Mouse (Mus musculus) myocyte (in vitro differentiated cells): ENCODE results near the gene Rasal3. TPM values are rescaled to one million over a fixed set of nuclear protein-coding genes. Genes with fewer than 3 reads are reported as not detected.

Experiments
- H3K27me3 ChIP-seq: one replicate; pipeline ENCODE4 v1.6.1; 2011; ENCODE audit not compliant: control insufficient read depth, insufficient read depth, insufficient read length
- H3K36me3 ChIP-seq: one replicate; pipeline ENCODE4 v1.6.1; 2011; ENCODE audit not compliant: control insufficient read depth, insufficient read depth
- H3K4me2 ChIP-seq: one replicate; pipeline ENCODE4 v1.6.1; 2011; ENCODE audit warnings: low read depth, control low read depth
- H3K4me3 ChIP-seq: one replicate; pipeline ENCODE4 v1.5.1; 2011; ENCODE audit warnings: mild to moderate bottlenecking, control low read depth, moderate library complexity
- H3K79me2 ChIP-seq: one replicate; pipeline ENCODE4 v1.6.1; 2011; ENCODE audit not compliant: control insufficient read depth, insufficient read depth
- H3ac ChIP-seq: one replicate; pipeline ENCODE4 v1.6.1; 2011; ENCODE audit not compliant: control insufficient read depth, insufficient read length
- CEBPB ChIP-seq: IDR thresholded peaks from 2 replicates; pipeline ENCODE4 v1.6.1; 2011; ENCODE audit warnings: mild to moderate bottlenecking, moderate library complexity; ENCODE audit not compliant: poor library complexity, insufficient read depth, severe bottlenecking
- E2F4 ChIP-seq: IDR thresholded peaks from one replicate; pipeline ENCODE4 v1.6.1; 2011; ENCODE audit warnings: mild to moderate bottlenecking, control low read depth, moderate library complexity; ENCODE audit not compliant: insufficient read depth
- MAX ChIP-seq: IDR thresholded peaks from one replicate; pipeline ENCODE4 v1.6.1; 2011; ENCODE audit warnings: low read depth, mild to moderate bottlenecking, control low read depth
- MYOD1 ChIP-seq, 3 experiments: IDR thresholded peaks; one replicate each; pipeline ENCODE4 v1.6.1; 2011; ENCODE audit warnings: control low read depth in 2 of 3, low read depth in 2 of 3, mild to moderate bottlenecking in 2 of 3, moderate library complexity in 1 of 3; ENCODE audit not compliant: insufficient read length in 2 of 3, control insufficient read depth in 1 of 3
- MYOG ChIP-seq, 3 experiments: IDR thresholded peaks; one replicate each; pipeline ENCODE4 v1.6.1; 2011; ENCODE audit warnings: control low read depth in 2 of 3, low read depth in 2 of 3, mild to moderate bottlenecking in 2 of 3; ENCODE audit not compliant: insufficient read length in 2 of 3, control insufficient read depth in 1 of 3, insufficient read depth in 1 of 3
- POLR2A ChIP-seq: IDR thresholded peaks from one replicate; pipeline ENCODE4 v1.6.1; 2011; ENCODE audit warnings: low read depth, mild to moderate bottlenecking, control low read depth, moderate library complexity; ENCODE audit not compliant: insufficient read length
- POLR2AphosphoS2 ChIP-seq: IDR thresholded peaks from one replicate; pipeline ENCODE4 v1.6.1; 2011; ENCODE audit warnings: low read depth, control low read depth; ENCODE audit not compliant: insufficient read length
- REST ChIP-seq: IDR thresholded peaks from one replicate; pipeline ENCODE4 v1.6.1; 2011; ENCODE audit warnings: mild to moderate bottlenecking, control low read depth, moderate library complexity; ENCODE audit not compliant: insufficient read depth, insufficient read length
- SRF ChIP-seq: IDR thresholded peaks from one replicate; pipeline ENCODE4 v1.6.1; 2011; ENCODE audit warnings: low read depth; ENCODE audit not compliant: control insufficient read depth, insufficient read length
- TCF12 ChIP-seq: IDR thresholded peaks from one replicate; pipeline ENCODE4 v1.6.1; 2011; ENCODE audit warnings: mild to moderate bottlenecking, control low read depth; ENCODE audit not compliant: poor library complexity, insufficient read depth, severe bottlenecking
- TCF3 ChIP-seq: IDR thresholded peaks from one replicate; pipeline ENCODE4 v1.6.1; 2011; ENCODE audit warnings: low read depth, control low read depth; ENCODE audit not compliant: insufficient read length
- USF1 ChIP-seq: IDR thresholded peaks from one replicate; pipeline ENCODE4 v1.6.1; 2011; ENCODE audit warnings: low read depth, mild to moderate bottlenecking, control low read depth, moderate library complexity
- polyA plus RNA-seq: library from polyadenylated mRNA; unstranded; fragments of >200 nt; fragmentation: generic; extraction: Trizol; gene quantifications from one replicate; pipeline ENCODE4 v1.2.1, GENCODE M21; 2012; ENCODE audit warnings: missing spikeins

The Rasal3 gene
- polyA plus RNA-seq, 1 experiment = not detected

DNA sequence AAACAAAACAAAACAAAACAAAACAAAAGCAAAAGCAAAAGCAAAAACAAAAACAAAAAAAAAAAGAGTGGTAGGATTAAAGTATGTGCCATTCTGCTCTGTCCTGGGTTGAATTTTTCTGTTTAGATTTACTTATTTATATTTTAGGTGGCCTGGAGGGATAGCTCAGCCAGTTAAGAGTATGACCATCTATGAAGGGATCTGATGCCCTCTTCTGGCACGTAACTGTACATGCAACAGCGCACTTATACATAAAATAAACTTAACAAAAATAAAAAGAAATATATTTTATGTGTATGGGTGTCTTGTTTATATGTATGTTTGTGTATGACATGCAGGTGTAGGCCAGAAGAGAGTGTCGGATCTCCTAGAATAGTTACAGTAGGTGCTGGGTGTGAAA, 28.6 kb upstream of the Rasal3 start:
- Histone ChIP-seq H3ac (no peak overlapping the region), H3K27me3 (peaks cover 21% of the 10 kb centered on the region), H3K4me2 (no peak overlapping the region), H3K4me3 (no peak overlapping the region), H3K79me2 (no peaks in the 10 kb centered on the region), H3K36me3 (no peaks in the 10 kb centered on the region)
- TF ChIP-seq POLR2AphosphoS2 (no peak), SRF (no peak), USF1 (no peak), TCF3 (no peak), CEBPB (no peak), MYOD1 (IDR thresholded peaks at IDR 0.05; ENCODE audit: control insufficient read depth in 1 of 3, insufficient read length in 2 of 3, low read depth in 2 of 3) (no peak), POLR2A (no peak), TCF12 (no peak), E2F4 (no peak), MAX (no peak), MYOG (IDR thresholded peaks at IDR 0.05; ENCODE audit: control insufficient read depth in 1 of 3, insufficient read depth in 1 of 3, insufficient read length in 2 of 3, low read depth in 2 of 3) (no peak), REST (no peak)

DNA sequence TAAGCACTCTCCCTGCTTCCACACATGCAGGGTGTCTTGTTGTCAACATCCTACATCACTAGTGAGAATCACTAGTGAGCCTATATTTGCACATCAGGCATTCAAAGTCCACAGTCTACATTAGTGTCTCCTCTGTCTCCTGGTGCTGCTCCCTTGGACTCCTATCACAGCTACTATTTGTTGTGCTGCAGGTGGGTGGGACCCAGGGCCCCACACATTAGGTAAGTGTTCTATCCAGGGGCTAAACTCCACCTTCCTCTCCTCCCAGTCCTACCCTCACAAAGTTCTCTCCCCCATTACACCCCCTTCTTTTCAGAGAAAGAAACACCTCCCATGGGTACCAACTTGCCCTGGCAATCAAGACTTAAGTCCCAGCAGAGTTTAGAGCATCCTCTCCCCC, 23.2 kb upstream of the Rasal3 start:
- TF ChIP-seq POLR2AphosphoS2 = no peak

DNA sequence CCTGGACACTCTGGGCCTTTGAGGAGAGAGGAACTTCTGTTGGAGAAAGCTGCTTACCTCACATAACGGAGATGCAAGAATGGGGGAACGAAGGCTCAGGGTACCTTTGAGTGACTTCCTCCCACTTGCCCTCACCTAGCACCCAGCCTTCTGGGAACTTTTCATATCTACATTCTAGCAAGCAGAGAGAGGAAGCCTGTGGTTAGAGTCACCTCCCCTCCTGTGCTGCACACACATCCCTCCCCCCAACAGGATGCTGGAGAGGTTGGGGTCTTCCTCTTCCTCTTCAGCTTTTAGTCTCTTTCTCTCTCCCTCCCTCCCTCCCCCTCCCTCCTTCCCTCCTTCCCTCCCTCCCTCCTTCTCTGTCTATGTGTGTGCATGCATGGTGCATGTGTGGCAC, 20.7 kb upstream of the Rasal3 start, which contains the start of gene Pglyrp2:
TSS of gene Pglyrp2 (minus strand) at position 134 of the 400 bp plus-strand sequence.
- peaks cover 16% of the 10 kb centered on the region for H3K27me3 ChIP-seq

More for the DNA sequence above, 23.2 kb upstream of the Rasal3 start:
- no peak overlapping the region for H3K4me2 ChIP-seq
- H3K27me3 ChIP-seq = peaks cover 18% of the 10 kb centered on the region
- H3K36me3 ChIP-seq = no peaks in the 10 kb centered on the region
- H3ac ChIP-seq = no peak overlapping the region
- no peaks in the 10 kb centered on the region for H3K79me2 ChIP-seq
- H3K4me3 ChIP-seq = no peak overlapping the region

DNA sequence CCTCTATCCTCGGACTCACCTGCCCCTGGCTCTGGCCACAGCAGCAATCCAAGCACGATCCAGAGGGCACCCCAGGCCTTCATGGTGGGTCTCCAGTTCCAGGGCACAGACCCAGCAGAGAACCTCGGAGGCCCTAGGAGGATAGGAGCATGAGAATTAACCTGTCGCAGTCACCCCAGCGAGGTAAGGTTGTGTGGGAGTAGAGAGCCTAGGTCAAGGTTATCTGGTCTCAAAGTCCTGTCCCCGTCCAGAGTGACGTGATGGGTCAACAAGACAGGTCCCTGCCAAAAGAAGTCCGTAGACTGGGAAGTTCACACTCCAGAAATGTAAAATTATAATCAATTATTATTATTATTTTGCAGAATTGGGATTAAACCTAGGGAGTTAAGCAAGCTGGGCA, 17.4 kb upstream of the Rasal3 start:
- Histone ChIP-seq H3K36me3 (no peaks in the 10 kb centered on the region), H3K4me2 (no peak overlapping the region), H3K27me3 (peaks cover 41% of the 10 kb centered on the region), H3K4me3 (no peak overlapping the region), H3ac (no peak overlapping the region), H3K79me2 (no peaks in the 10 kb centered on the region)
- TF ChIP-seq TCF12 (no peak), POLR2AphosphoS2 (no peak)

More for the DNA sequence above, 20.7 kb upstream of the Rasal3 start, which contains the start of gene Pglyrp2:
- Histone ChIP-seq H3ac (no peak within 1 kb of the TSS), H3K4me2 (no peak within 1 kb of the TSS), H3K36me3 (no peaks in the 10 kb centered on the region), H3K79me2 (no peaks in the 10 kb centered on the region), H3K4me3 (no peak within 1 kb of the TSS)
- TF ChIP-seq USF1 (no peak), MAX (no peak), TCF3 (no peak), MYOG (IDR thresholded peaks at IDR 0.05; ENCODE audit: control insufficient read depth in 1 of 3, insufficient read depth in 1 of 3, insufficient read length in 2 of 3, low read depth in 2 of 3) (no peak), POLR2AphosphoS2 (no peak), POLR2A (no peak), SRF (no peak), MYOD1 (IDR thresholded peaks at IDR 0.05; ENCODE audit: control insufficient read depth in 1 of 3, insufficient read length in 2 of 3, low read depth in 2 of 3) (no peak), TCF12 (no peak), REST (no peak), CEBPB (no peak), E2F4 (no peak)

DNA sequence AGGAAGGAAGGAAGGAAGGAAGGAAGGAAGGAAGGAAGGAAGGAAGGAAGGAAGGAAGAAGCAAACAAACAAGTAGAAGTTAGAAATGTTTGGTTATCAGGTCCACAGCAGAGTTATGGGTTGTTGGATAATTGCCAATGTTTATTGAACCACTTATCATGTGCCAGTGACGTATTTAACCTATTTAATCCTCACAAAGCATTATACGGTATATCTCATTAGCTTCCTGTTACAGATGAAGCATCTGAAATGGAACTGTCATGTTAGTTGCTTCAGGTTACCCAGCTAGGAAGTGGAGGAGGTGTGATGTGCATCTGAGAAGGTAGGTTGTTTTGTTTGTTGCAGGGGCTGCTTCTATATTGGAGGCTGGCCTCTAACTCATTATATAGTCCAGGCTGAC, 16.6 kb upstream of the Rasal3 start:
- H3K36me3 ChIP-seq = no peaks in the 10 kb centered on the region
- no peak overlapping the region for H3K4me2 ChIP-seq
- H3K4me3 ChIP-seq = no peak overlapping the region
- no peak for TF ChIP-seq TCF3
- no peak for TF ChIP-seq SRF
- TF ChIP-seq MYOD1 (IDR thresholded peaks at IDR 0.05; ENCODE audit: control insufficient read depth in 1 of 3, insufficient read length in 2 of 3, low read depth in 2 of 3) = no peak
- TF ChIP-seq MAX = no peak
- no peak for TF ChIP-seq POLR2AphosphoS2
- TF ChIP-seq USF1 = no peak
- no peak for TF ChIP-seq REST
- peaks cover 45% of the 10 kb centered on the region for H3K27me3 ChIP-seq
- H3K79me2 ChIP-seq = no peaks in the 10 kb centered on the region
- H3ac ChIP-seq = no peak overlapping the region

DNA sequence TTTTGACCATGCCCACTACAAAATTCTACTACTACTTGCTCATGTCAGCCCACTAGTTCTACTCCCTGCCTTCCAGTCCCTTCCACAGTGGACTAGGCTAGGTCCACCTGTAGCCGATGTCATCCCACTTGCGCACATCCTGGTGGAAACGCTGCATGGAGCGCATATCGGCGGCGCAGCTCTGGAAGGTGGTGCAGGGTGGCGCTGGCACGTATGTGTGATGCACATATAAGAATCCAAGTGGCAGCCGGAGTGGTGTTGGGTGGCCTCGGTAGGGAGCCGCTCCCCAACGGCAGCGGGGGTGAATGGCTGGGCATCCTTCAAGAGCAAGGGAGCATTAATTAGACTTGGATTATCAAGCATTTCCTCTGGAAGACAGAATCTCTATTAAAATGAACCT, 13.4 kb upstream of the Rasal3 start:
- H3K4me2 ChIP-seq = no peak overlapping the region

More for the DNA sequence above, 13.4 kb upstream of the Rasal3 start:
- no peak for TF ChIP-seq MAX
- TF ChIP-seq TCF3 = no peak
- no peak for TF ChIP-seq MYOG (IDR thresholded peaks at IDR 0.05; ENCODE audit: control insufficient read depth in 1 of 3, insufficient read depth in 1 of 3, insufficient read length in 2 of 3, low read depth in 2 of 3)
- TF ChIP-seq TCF12 = no peak
- TF ChIP-seq REST = no peak
- no peak for TF ChIP-seq POLR2A
- TF ChIP-seq SRF = no peak
- TF ChIP-seq USF1 = no peak
- no peak for TF ChIP-seq MYOD1 (IDR thresholded peaks at IDR 0.05; ENCODE audit: control insufficient read depth in 1 of 3, insufficient read length in 2 of 3, low read depth in 2 of 3)
- TF ChIP-seq CEBPB = no peak
- no peak for TF ChIP-seq E2F4
- no peak for TF ChIP-seq POLR2AphosphoS2
- H3K79me2 ChIP-seq = no peaks in the 10 kb centered on the region
- H3K36me3 ChIP-seq = no peaks in the 10 kb centered on the region
- H3K4me3 ChIP-seq = no peak overlapping the region
- H3ac ChIP-seq = no peak overlapping the region
- peaks cover 47% of the 10 kb centered on the region for H3K27me3 ChIP-seq
